Mouse (Mus musculus) liver, embryonic 14.5 days (tissue): Measurements from ENCODE around the gene Lactbl1.

Experiments
- CTCF ChIP-seq: IDR thresholded peaks from 2 replicates; pipeline ENCODE4 v1.5.1; 2016; ENCODE audit warnings: antibody characterized with exemption, low read depth, control low read depth
- EP300 ChIP-seq: IDR thresholded peaks from 2 replicates; pipeline ENCODE4 v1.6.1; 2016; ENCODE audit warnings: antibody characterized with exemption, low read depth

GRCm38 (mm10) chr4:136581885-136582284 is 40.5 kb upstream of the Lactbl1 start:
- TF ChIP-seq CTCF: no peak
- TF ChIP-seq EP300: no peak
